Mouse (Mus musculus) kidney, postnatal 14 days (tissue): ENCODE data around the gene Cnnm2.
A peak's percentile ranks its signal among the peaks of the same experiment; 100 is the strongest.

ENCODE experiments used
- DNase-seq: peaks from one replicate; pipeline ENCODE4 v3.0.0; 2022; ENCODE audit warnings: mixed read lengths

Cnnm2 gene

DNA sequence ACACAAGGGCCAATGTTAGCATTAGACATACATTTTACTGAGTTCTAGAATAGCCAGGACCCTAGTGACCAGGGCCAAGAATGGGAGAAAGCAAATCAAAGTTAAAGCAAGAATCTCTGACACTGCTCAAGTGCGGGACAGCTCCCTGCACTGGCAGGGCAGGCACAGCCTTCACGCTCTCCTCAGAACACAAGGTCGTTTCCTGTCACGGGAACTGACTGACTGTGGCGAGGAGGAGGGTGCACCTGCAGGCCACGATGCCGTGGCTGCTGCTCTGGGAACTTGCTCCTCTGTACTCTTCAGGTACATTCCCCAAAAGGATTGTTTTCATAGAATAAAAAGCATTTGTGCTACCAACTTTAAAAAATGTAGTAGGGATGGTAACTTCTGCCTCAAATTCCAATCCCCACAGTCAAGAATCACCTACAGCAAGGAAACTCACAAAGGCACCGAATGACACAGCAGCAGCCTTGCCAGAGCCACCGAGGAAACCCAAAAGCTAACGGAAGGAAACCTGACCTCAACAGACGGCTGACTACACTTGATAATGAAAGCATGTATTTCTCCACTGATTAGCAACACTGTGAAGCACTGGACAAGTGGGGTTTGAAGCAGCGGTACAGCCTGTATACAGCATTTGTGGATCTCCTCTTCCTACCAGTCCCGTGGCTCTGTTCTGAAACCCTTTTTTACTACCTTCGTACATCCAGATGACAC is 126.6 kb downstream of the Cnnm2 start:
- DNase-seq = no peak

DNA sequence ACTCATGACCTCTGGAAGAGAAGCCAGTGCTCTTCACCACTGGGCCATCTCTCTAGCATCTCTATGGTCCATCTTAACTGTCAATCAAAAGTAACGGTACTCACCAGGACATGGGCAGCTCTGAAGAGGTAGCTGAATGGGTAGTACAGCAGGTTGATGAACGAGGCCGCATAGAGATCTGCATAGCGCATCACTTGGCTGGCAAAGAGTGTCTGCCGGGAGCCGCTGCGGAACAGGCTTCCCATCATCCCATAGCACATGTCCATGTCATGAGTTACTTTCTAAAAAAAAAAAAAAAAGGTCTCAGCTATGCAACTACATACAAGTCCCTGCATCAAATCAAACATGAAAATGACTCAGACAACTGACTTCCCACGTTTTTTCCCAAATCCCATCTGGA is 128.3 kb downstream of the Cnnm2 start:
- no peak for DNase-seq

DNA sequence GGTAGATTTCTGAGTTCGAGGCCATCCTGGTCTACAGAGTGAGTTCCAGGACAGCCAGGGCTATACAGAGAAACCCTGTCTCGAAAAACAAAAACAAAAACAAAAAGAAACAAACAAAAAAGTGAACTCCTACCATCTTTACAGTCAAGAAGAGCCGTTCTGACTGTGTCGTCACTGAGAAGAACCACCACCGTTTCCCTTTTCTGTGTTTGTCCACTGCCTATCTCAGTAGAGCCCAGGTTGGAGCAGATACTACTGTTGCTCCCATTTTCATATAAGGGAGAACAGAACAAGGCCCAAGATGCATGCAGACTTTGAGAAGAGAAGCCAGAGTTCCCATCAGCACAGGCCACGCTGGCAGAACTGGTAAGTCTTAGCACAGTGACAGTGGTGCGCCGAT is 129.3 kb downstream of the Cnnm2 start:
- DNase-seq = no peak

DNA sequence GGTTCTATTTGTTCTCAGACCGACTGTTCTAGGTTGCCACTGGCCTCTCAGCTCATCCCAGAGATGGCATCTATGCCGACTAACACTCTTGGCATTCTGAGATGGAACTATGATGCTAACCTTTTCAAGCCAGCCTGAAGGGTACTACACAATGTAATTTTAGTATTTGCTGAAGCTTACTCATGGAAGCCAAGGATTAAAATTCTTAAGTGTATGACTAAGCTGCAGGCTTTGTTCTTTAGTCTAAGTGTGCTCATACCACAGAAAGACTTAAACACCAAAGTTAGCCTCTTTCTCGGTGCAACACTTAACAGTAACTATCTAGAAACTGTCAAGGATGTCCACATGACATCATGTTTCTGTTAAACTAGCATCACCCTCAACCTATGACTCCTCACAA is 131.5 kb downstream of the Cnnm2 start:
- no peak for DNase-seq

DNA sequence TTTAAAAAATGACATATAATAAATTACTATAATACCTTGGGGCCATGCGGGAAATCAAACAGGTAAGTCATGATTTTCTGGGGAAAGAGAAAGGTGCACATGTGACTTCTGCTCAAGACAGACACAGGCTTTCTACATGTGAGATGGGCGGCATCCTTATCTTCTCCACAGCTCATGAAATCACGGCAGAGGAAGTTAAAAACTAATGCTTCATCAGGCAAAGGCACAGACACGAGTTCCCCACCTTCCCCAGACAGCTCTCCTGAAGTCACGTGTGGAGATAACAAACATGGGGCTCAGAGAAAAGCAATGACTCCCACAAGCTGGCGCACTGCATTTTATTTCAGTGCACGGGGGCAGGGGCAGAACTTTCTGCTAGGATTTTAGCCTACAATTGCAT is 132.1 kb downstream of the Cnnm2 start:
- DNase-seq = no peak

DNA sequence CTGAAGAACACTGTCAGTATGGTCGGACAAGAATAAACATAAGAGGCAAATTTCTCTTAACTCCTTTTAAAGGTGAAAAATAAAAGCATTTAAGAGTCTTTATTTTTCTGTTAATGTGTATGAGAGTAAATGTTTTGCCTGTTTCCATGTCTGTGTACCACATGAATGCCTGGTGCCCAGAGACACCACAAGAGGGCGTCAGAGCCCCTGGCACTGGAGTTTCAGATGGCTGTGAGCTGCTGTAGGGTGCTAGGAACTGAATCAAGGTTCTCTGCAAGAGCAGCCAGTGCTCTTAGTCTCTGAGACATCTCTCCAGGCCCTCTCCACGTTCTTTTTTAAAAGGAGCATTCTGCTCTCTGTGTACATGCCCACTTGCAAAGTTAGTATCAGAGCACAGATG is 135.7 kb downstream of the Cnnm2 start:
- no peak for DNase-seq

DNA sequence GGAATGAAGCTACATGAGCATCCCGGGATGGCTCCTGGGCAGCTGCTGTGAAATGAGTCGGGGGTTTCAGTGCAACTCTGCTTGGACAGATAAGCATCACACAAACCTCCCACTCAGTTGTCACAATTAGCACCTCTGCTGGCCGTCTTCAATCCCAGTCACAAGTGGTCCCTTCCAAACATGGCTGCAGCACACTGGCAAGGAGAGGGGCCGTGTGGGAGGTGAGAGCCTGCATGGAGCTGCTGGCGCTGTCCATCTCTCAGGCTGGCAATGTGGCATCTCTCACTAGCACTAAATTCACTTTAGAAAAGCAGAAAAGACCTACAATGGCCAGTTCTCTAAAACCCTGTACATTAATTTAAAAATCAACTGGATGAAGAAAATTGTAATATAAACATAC is 136.8 kb downstream of the Cnnm2 start:
- no peak for DNase-seq

DNA sequence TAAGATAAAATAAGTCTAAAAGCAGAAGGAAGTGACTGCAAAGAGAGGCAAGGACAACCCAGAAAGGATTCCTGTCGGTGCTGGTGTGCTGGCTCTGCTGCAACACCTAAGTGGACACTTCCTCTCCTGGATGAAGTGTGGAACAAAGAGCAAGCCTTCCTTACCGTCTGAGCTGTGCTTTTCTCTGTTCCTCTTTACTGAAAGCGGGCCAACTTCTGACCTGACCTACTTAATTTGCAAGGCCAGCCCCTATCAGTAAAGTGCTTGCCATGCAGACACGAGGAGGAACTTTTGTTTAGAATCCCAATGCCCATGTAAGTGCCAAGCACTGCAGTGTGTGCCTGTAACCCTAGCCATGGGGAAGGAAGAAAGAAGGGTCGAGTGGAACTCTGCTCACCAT is 137.9 kb downstream of the Cnnm2 start:
- peak; percentile 60 for DNase-seq

DNA sequence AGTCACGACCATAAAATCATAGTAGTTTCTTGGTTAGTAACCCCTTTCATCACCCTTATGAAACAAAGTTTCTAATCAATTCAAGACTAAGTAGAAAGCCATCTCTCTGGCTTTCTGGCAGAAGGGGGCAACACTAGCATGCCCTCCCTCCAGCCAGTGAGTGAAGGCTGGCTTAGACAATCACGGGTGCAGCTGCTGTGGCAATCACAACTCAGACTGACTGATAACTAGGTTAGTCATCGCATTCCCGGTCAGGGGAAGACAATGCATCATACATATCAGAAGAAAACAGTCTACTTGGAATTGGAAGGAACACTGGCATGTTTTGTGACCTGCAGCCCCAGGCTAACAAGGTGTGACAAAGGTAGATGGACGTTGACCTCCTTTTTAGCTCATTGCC is 138.5 kb downstream of the Cnnm2 start:
- no peak for DNase-seq

DNA sequence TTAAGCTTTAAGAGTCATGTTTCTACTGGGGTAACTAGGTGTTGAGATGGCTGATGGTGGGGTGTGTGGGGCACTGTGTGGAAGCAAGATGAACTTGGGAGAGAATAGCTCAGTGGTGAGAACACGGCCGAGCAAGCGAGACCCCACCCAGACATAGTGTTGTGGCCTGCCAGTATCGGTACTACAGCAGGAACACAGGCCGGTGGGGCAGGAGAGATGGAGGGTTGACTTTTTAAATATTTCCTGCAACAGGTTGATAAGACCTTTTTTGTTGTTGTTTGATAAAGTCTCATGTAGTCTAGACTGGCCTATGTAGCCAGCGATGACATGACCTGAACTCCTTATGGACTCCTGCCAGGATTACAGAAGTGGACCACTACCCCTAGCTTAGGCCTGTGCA is 139.4 kb downstream of the Cnnm2 start:
- no peak for DNase-seq

DNA sequence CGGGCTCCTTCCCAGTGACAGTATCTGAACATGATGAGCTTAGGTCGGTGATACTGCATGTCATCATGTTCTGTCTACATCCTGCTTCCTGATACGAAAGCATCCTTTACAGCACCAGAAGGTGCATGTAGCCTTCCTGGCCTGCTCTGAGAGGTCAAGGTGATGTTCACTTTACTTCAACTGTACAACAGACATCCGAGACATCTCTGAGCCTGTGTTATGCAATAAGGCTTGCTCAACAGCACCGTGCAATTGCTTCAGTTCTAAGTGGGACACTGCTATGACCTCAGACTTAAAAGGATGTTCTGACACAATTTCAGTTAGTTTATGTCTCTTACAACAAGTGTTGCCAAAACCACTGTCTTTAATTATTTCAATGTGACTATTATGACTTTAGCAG is 139.9 kb downstream of the Cnnm2 start:
- DNase-seq = no peak

DNA sequence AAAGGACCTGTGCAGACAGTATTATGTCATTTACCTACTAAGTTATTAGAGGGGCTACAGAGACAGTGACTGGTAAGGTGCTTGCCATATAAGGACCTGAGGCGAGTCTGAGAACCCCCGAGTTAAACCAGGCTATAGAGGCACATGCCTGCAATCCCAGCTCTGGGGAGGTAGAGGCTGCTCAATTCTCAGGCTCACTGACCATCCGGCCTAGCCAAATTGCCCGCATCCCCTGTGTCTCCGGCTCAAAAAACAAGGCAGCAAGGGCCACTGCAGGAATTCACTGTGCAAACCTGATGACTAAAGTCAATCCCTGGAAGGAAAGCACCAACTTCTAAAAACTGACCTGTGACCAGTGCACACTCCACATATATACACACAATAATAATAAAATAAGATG is 142.0 kb downstream of the Cnnm2 start:
- no peak for DNase-seq

DNA sequence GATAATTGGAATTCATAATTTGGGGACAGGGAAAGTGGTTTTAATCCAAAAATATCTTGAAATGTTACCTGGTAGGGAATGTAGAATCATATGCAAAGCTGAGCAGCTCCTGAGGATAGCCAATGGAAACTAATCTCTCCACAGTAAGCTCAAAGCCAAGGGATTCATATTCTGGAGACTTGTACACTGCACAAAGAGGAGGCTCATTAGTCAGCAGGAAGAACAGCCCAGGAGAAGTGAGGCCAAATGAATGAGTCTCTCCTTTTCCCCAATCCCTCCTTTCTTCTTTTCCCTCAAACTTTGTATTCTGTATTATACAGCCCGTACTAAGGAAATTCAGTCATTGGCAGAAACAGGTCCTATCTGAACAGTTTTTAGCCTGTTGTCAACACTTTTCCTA is 143.5 kb downstream of the Cnnm2 start:
- no peak for DNase-seq

DNA sequence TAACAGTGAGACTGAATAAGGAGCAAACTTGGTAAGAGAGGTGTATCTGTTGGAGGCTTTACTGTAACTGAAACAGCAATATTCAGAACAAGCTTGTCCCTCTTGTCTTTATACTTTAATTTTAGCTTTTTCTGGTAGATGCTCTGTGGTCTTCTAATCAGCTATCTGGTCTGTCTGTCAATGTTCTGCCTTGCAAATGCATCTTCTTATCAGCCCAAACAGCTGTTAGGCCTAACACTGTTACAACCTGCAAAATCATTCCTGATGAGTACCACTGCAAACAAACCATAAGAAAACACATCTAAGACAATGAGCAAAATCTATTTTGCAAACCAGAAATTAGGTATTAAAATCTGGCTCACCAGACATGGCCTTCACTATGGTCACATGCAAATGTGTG is 144.0 kb downstream of the Cnnm2 start:
- DNase-seq = no peak

DNA sequence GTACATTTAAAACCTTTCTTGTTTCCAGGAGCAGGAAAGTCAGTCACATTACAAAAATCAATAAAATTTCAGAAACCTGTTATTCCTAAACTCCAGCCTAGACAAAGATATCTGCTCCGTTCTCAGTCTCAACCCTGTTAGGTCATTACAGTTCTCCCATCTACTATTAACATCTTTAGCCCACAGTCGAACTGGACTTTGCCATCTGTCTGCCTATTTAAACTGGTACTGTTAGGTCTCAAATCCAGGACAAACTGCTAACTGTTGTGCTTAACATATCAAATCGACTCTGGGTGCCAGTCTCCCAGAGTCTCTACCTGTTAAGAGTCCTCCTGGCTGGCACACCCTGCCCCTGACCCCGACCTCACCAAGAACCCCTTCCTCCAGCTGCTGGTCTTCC is 144.6 kb downstream of the Cnnm2 start:
- no peak for DNase-seq

DNA sequence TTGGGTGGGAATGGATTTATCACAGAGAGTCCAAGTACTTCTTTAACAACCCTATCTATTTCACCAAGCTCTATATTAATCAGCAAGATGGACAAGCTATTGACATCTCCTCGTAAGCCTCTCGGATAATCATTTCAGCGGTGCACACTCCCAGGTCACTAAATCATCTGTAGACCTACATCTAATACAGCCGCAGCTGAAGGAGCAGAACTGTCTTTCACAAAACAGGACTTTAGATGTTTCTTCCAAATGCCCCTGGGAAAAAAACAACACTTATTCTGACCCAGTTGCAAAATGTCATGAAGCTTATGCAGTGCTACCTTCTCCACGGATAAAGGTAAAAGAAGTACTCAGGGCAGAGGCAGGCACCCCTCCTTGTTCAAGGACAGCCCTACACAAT is 146.8 kb downstream of the Cnnm2 start:
- no peak for DNase-seq

DNA sequence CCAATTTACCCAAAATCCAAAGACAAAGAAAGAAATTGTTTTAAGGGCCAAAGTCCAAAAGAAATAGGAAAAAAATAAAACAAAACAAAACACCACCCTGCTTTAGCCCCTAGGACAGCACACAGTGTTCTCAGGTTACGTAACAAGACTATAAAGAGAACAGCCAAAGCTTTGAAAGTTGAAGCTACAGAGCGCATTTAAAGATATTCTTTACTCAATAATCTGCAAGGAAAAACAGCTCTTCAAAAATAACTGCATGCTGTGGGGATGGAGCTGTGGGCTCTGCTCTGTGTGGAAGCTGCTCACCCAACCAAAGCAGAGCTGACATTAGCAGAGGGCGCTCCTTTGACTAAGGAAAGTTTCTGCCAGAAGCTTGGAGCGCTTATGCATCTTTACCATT is 147.6 kb downstream of the Cnnm2 start:
- DNase-seq = peak; percentile 30

DNA sequence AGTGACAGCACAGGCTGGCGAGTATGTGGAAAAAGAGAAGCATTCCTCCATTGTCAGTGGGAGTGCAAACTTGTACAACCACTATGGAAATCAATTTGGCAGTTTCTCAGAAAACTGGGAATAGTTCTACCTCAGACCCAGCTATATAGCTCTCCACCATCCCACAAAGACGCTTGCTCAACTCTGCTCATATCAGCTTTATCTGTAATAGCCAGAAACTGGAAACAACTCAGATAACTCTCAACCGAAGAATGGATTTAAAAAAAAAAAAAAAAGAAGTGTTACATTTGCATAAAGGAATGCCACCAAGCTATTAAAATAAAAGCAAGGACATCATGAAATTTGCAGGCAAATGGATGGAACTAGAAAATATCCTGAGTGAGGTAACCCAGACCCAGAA is 150.1 kb downstream of the Cnnm2 start:
- no peak for DNase-seq

DNA sequence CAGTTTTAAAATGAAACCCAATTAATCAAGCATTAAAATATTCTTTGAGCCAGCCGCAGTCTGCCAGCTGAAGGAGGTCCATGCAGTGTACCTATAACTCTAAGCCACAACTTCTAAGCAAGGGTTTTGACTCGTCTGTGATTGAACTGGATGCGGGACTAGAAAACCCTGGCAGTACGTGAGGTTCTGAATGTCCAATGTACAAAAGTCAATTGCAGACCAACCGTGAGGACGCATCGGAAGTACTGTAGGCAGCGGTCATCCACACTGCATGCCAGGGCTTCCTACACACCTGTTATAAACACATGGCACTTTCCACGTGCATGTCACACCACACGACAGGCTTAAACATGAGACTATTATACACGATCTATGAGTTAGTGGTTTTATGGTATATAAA is 152.2 kb downstream of the Cnnm2 start:
- no peak for DNase-seq

DNA sequence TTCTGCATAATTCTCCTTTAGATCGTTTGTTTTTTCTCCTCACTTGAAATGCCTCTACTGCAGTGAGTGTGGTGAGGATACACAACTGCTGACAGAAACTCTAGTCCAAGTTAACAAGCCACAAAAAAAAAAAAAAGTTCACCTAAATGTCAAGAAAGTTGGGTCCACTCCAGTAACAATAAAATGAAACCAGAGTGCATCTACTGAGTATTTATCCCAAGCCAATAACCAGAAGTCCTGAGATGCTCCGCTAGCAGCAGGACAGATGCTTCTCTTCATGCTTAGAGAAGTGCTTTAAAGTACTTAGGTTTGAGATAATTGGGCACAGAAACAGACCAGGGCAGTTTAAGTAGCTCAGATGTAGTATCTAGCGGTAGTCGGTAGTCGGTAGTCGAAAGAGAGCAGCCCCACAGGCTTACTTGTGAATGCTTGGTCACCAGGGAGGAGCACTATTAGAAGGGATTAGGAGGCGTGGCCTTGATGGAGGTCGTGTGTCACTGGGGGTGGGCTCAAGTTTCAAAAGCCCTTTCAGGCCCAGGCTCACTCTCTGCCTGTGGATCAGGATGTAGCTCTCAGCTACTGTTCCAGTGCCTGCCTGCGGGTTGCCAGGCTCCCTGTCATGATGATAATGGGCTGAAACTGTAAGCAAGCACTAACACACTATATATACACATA is 154.1 kb downstream of the Cnnm2 start:
- no peak for DNase-seq

DNA sequence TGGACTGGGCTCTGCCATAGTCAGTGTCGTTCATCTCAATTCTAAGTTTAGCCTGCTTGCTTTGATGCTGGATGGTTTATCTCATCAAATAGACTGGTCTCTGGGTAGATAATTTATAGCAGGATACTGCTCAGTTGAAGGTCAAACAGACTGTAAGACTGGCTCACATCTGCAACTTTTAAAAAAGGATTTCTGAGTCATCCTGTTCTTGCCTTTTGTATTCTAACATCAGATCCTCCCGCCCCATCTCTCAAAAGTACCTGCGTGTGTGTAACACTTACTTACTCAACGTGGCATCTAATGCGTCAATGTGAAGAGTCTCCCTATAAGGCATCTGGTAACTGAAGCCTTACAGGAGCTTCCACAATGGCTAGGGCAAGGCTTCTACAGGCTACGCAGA is 159.2 kb downstream of the Cnnm2 start:
- no peak for DNase-seq

DNA sequence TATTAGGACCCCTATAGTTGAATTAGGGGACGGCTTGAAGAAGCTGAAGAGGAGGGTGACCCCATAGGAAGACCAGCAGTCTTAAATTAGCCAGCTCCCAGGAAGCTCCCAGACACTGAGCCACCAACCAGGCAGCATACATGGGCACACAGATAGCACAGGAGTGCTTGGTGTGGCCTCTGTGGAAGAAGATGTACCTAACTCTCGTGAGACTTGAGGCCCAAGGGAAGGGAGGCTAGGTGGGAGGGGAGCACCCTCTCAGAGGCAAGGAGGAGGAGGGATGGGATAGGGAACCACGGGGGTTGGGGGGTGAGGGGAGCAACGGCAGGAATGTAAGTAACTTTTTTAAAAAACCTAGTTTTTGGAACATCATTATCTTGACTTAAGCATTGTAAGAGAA is 165.0 kb downstream of the Cnnm2 start:
- DNase-seq = no peak

DNA sequence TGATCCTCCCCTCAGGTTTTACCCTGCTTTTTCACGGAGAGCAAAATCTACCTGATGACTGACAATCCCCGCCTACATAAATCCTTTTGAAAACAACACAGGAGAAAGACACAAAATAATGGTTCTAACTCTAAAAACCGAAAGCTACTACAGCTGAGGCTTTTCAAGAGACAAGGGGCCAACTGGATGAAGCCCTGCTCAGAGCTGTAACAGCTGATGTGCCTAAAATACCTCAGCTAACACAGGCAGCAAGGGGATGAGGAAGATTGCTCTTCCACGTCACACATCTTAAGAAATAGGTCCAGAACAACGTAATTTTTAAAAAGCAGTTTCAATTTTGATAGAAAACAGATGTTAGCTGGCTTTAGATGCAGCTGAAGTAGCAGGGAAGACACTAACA is 165.6 kb downstream of the Cnnm2 start:
- no peak for DNase-seq

DNA sequence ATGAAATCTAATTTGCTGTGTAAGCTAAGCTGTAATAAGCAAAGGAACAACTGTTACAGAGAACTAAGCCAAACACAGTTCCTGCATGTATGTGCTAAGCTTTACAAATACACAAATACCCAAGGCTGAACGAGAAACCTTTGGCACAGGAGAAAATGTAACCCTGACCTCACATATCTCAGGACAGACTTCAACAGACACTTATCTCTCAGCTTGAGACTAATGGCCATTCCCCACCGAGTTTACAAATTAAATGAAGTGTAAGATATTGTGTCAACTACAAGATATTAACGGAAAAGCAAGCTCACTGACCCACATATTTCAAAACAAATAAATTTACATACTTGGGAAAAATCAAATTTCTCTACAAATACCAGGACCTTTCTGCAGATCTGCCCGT is 166.7 kb downstream of the Cnnm2 start:
- DNase-seq = no peak

DNA sequence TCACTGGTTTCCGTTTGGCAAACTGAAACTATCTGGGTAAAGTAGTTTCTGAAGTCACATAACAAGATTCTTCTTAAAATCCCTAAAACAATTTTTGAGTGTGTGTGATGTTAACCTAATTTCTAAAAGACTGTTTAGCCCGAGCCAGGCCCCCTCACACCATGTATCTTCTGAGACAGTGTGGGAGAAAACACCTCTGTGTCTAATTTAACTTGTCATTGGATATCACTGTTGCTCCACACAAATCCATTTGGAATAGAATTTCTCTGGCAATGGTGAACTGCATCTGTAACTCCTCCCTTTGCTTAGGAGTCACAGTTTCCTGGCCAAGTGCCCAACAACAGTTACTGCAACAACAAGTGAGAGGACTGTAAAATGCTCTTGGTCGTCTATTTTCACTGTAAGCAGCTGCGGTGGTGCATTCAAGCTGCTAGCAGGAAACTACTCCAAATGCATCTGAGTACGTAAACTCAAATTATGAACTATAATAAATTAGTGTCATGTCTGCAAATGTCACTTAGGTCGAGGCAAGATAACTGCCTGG is 167.7 kb downstream of the Cnnm2 start:
- DNase-seq = peak; percentile 87
